Mouse (Mus musculus): ENCODE results near the gene Chpt1.
"Not testable (repeated sequence)": the region's sequence is repeated elsewhere in the genome, so short reads cannot be mapped to it uniquely, and the experiment has no call there.

The Chpt1 gene

GRCm38 (mm10) chr10:88496864-88497564 is 6.9 kb downstream of the Chpt1 start:
- in situ Hi-C loops (cut with MboI, MseI): no loop called here

GRCm38 (mm10) chr10:88494959-88495587 is 8.8 kb downstream of the Chpt1 start:
- in situ Hi-C loops (cut with MboI, MseI): no loop called here

GRCm38 (mm10) chr10:88492658-88493057 is 11.2 kb downstream of the Chpt1 start:
- in situ Hi-C loops (cut with MboI, MseI): no loop called here

- in situ Hi-C loops (cut with MboI, MseI): no loop called here
Measured at GRCm38 (mm10) chr10:88491632-88492031, 12.2 kb downstream of the Chpt1 start.

- in situ Hi-C loops (cut with MboI, MseI): no loop called here
Measured at GRCm38 (mm10) chr10:88488629-88489028, 15.2 kb downstream of the Chpt1 start.

GRCm38 (mm10) chr10:88482866-88483265 is 21.0 kb downstream of the Chpt1 start:
- in situ Hi-C loops (cut with MboI, MseI): not testable (repeated sequence)

GRCm38 (mm10) chr10:88460122-88460820 is 43.6 kb downstream of the Chpt1 start:
- in situ Hi-C loops (cut with MboI, MseI): loop anchor here (10.0 kb wide), 1 partner anchor 1245 kb away; no protein-coding TSS in a partner anchor

GRCm38 (mm10) chr10:88459502-88459992 is 44.3 kb downstream of the Chpt1 start, which contains the start of gene Sycp3:
TSS of gene Sycp3 (plus strand) at chr10:88459569.
- in situ Hi-C loops (cut with MboI, MseI): no loop called here

- in situ Hi-C loops (cut with MboI, MseI): no loop called here
Measured at GRCm38 (mm10) chr10:88457816-88458215, 46.1 kb downstream of the Chpt1 start.

- in situ Hi-C loops (cut with MboI, MseI): no loop called here
Measured at GRCm38 (mm10) chr10:88451990-88452389, 51.9 kb downstream of the Chpt1 start.

GRCm38 (mm10) chr10:88451221-88451620 is 52.7 kb downstream of the Chpt1 start:
- in situ Hi-C loops (cut with MboI, MseI): no loop called here

- in situ Hi-C loops (cut with MboI, MseI): no loop called here
Measured at GRCm38 (mm10) chr10:88441224-88441623, 62.6 kb downstream of the Chpt1 start.

GRCm38 (mm10) chr10:88427998-88428397 is 75.9 kb downstream of the Chpt1 start:
- in situ Hi-C loops (cut with MboI, MseI): loop anchor here (5.0 kb wide), 1 partner anchor 51 kb away; the partner anchor contains the start of genes Dram1 and Gnptab

GRCm38 (mm10) chr10:88426896-88427295 is 77.0 kb downstream of the Chpt1 start:
- in situ Hi-C loops (cut with MboI, MseI): loop anchor here (5.0 kb wide), 1 partner anchor 50 kb away; the partner anchor contains the start of genes Dram1 and Gnptab

GRCm38 (mm10) chr10:88426158-88426816 is 77.6 kb downstream of the Chpt1 start:
- in situ Hi-C loops (cut with MboI, MseI): loop anchor here (5.0 kb wide), 1 partner anchor 49 kb away; the partner anchor contains the start of genes Dram1 and Gnptab

GRCm38 (mm10) chr10:88420655-88421435 is 83.0 kb downstream of the Chpt1 start:
- in situ Hi-C loops (cut with MboI, MseI): loop anchor here (5.0 kb wide), 1 partner anchor 81 kb away; the partner anchor contains the start of gene Chpt1

GRCm38 (mm10) chr10:88420141-88420541 is 83.7 kb downstream of the Chpt1 start:
- in situ Hi-C loops (cut with MboI, MseI): loop anchor here (5.0 kb wide), 1 partner anchor 82 kb away; the partner anchor contains the start of gene Chpt1

GRCm38 (mm10) chr10:88417686-88418085 is 86.2 kb downstream of the Chpt1 start:
- in situ Hi-C loops (cut with MboI, MseI): no loop called here

GRCm38 (mm10) chr10:88412290-88412995 is 91.4 kb downstream of the Chpt1 start:
- in situ Hi-C loops (cut with MboI, MseI): no loop called here

GRCm38 (mm10) chr10:88409751-88410150 is 94.1 kb downstream of the Chpt1 start:
- in situ Hi-C loops (cut with MboI, MseI): no loop called here

All from T-helper 2 cell (primary cell).